Mouse (Mus musculus): Measurements from ENCODE around the gene B830017H08Rik. TPM values are rescaled to one million over a fixed set of nuclear protein-coding genes. Genes with fewer than 3 reads are reported as not detected.

Gene B830017H08Rik
- total RNA-seq, 2 experiments from 2014 or later, result 3.5 to 5.0 TPM

DNA sequence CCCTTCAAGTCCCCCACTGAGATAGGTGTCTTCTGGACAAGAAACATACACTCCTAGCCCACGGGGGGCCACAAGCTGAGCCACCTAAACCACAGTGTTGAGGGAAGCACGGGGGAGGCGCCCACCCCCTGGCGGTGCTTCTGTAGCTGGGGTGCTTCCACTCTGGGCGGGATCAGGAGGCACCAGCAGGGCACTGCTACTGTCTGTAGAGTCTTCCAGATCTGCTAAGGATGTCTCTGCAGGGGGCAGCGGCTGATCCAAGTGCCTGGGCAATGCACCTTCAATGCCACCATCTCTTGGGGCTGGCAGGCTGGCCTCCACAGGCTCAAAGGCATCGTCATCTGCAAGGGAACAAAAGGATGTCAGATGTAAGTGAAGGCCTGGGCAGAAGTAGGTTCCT, 9.5 kb downstream of the B830017H08Rik start:
- DNase-seq (ENCODE audit: low spot score in 2 of 2), result no peak
- intact Hi-C loops (cut with DNase I), result no loop called here

DNA sequence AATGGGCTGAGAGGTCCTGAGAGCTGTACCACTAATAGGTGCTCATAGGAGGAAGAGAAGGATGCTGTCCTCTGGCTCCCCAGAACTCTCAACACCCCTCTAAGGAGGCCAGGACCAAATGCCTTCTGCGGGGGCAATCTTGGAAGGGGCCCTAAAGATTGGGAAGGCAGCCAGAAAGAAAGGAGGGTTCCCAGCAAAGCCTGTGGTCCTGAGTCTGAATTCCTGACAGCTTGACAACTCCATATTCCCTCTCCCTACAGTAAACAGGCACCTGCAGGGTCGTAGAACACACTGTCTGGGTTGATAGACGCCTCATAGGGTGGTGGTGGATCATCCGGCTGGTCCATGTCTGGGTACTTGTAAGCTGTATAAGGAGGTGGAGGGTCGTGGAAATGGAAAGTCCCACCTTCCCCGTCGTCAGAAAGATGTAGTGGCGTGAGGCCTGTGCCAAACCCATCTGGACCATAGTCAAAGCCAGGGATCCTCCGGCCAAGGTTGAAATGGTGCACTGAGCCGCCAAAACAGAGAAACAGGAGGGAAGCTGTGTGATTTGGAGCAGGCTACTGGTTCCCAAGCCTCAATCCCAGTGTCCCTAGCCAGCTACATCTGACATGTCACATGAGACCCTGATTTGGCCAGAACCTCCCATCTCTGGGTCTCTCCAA, 10.9 kb downstream of the B830017H08Rik start:
- DNase-seq (ENCODE audit: low spot score in 2 of 2), result no peak
- intact Hi-C loops (cut with DNase I), result no loop called here

DNA sequence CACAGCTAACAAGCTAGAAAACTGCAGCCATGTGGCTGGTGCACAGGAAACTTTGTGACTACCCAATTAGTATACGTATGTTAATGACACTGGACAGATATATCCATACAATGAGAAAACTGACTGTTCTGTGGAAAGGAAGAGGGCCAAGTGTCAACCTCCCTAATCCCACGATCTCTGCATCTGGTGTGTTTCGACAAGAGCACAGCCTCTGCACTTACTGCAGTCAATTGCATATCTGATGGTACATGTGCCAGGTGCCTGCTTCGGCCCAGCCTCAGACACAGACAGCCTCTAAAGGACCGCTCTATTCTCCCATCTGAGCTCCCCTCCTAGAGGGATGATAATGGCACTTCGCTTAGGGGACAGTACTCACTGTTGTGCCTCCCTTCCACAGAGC, 15.5 kb downstream of the B830017H08Rik start:
- intact Hi-C loops (cut with DNase I), result no loop called here
- no peak for DNase-seq (ENCODE audit: low spot score in 2 of 2)

DNA sequence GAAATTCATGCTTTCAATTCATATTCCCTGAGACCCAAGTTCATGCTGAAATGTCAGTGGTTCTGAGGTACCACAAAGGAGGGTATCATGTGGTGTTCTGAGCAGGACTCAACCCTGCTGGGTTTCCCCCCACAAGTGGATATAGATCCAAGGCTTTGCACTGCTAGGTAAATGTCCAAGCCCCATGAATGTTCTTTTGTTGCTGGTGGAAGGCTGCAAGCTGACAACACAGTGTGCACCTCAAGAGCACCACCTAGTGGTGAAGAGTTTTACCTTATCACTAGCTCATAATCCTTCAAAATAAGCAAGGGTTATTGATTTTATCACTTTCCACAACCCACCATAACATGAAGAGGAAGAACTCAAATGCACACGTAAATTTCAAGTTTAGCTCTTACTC, 16.0 kb downstream of the B830017H08Rik start:
- peak; percentile 71 to 83 for DNase-seq (ENCODE audit: low spot score in 2 of 2)
- intact Hi-C loops (cut with DNase I), result no loop called here

- DNase-seq (ENCODE audit: low spot score in 2 of 2), result no peak
- intact Hi-C loops (cut with DNase I), result no loop called here
These were observed 16.6 kb downstream of the B830017H08Rik start for GRCm38 (mm10) chr16:17849486-17849885.

DNA sequence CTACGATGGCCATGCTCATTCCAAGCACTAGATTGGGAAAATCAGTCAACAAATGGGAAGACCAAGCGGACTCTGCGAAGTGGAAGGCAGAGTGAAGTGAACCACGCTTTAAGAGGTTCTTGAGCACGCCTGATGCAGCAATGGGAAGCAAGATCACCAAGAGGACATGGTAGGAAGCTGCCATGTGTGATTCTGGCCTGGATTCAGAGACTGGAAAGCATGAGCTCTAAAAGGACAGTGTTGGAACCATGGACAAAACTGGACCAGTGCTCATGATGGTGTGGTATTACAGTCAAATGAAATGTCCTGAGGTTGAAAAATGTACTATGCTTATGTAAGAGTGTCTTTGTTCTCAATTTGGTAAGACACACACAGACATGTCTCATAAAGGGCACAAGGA, 18.4 kb downstream of the B830017H08Rik start:
- intact Hi-C loops (cut with DNase I), result no loop called here
- DNase-seq (ENCODE audit: low spot score in 2 of 2), result no peak

- no peak for DNase-seq (ENCODE audit: low spot score in 2 of 2)
- intact Hi-C loops (cut with DNase I), result no loop called here
These were observed 18.9 kb downstream of the B830017H08Rik start for GRCm38 (mm10) chr16:17851860-17852259.

GRCm38 (mm10) chr16:17853263-17853662, 20.3 kb downstream of the B830017H08Rik start:
- intact Hi-C loops (cut with DNase I), result no loop called here
- no peak for DNase-seq (ENCODE audit: low spot score in 2 of 2)

- intact Hi-C loops (cut with DNase I), result no loop called here
- DNase-seq (ENCODE audit: low spot score in 2 of 2), result no peak
These were observed 24.2 kb downstream of the B830017H08Rik start for GRCm38 (mm10) chr16:17857157-17857556.

- intact Hi-C loops (cut with DNase I), result no loop called here
- no peak for DNase-seq (ENCODE audit: low spot score in 2 of 2)
These were observed 25.7 kb downstream of the B830017H08Rik start for GRCm38 (mm10) chr16:17858592-17858991.

- intact Hi-C loops (cut with DNase I), result no loop called here
These were observed 32.4 kb downstream of the B830017H08Rik start for GRCm38 (mm10) chr16:17865293-17865692.

DNA sequence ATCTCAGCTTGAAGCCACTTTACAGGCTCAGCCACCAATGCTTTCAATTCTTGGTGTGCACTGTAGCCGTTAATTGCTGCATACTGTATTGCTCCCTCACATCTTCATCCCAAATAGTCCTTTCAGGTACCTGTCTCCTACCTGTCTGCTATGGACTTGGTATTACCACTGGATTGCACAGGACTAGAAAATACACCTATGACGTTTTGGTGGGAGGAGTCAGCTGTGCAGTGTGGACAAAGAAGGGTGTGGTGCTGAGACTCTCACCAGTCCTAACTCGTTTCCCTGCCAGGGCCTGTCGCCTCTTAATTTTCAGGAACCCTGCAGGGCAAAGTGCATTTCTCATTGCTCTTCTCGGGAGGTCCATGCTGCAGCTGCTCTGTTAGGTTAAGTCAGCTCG, 32.8 kb downstream of the B830017H08Rik start:
- no peak for DNase-seq (ENCODE audit: low spot score in 2 of 2)
- intact Hi-C loops (cut with DNase I), result no loop called here

More at GRCm38 (mm10) chr16:17865293-17865692, 32.4 kb downstream of the B830017H08Rik start:
- no peak for DNase-seq (ENCODE audit: low spot score in 2 of 2)

DNA sequence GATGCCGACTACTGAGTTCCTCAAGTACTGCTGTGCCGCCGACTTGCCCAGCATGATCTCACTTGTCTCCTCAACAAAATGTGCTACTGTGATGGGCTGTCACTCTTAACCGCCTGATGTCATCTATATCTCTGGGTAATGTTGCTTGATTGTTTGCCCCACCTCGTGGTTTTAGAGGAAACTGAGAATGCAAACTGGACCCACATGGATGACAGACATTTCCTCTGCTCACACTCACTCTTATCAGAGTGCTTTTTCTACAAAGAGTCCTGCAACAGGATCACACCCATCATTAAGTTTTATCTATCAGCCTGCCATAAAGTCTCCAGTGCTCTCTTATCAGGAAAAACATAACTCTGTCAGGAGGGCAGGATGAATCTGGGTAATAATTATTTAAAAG, 38.3 kb downstream of the B830017H08Rik start:
- intact Hi-C loops (cut with DNase I), result no loop called here
- no peak for DNase-seq (ENCODE audit: low spot score in 2 of 2)

DNA sequence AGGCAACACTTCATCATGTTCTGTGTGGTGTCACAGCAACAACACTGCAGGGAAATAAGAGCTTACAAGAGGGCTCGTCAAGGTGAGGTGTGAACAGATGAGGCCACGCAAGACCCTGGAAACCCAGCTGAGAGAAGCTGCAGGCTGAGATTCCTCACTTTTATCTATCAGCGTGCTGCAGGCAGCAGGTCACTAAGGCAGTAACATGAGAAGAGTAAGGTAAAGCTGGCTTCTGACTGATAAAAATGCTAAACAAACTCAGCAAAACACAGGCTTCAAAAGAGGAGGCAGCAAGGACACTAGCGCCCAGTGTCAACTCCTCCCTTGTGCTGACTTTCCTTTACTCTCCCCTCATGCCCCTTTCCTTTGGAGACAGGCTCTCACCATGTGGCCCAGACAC, 40.1 kb downstream of the B830017H08Rik start:
- intact Hi-C loops (cut with DNase I), result no loop called here
- DNase-seq (ENCODE audit: low spot score in 2 of 2), result no peak

DNA sequence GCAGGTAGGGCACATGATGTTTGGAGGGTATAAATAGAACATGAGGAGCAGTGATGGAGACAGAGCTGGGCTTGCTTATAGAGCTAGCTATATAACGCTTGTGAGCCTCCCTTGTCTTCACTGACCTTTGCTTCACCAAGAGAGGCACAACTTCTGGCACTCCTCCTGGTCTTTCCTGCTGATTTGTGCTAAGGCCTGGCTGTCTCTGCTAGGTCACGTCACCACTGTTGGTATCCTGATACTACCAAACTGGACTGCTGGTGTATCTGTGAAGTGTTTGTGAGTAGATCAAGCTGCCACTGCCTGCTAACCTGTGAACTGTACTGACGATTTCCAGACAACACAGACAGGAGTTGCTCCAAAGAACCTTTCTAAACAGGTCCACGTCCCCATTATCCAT, 42.3 kb downstream of the B830017H08Rik start:
- no peak for DNase-seq (ENCODE audit: low spot score in 2 of 2)
- intact Hi-C loops (cut with DNase I), result no loop called here

GRCm38 (mm10) chr16:17876096-17876495, 43.2 kb downstream of the B830017H08Rik start:
- intact Hi-C loops (cut with DNase I), result no loop called here
- DNase-seq (ENCODE audit: low spot score in 2 of 2), result no peak

GRCm38 (mm10) chr16:17879571-17879970, 46.6 kb downstream of the B830017H08Rik start:
- DNase-seq (ENCODE audit: low spot score in 2 of 2), result peak in 1 of 2 experiments; percentile 35

DNA sequence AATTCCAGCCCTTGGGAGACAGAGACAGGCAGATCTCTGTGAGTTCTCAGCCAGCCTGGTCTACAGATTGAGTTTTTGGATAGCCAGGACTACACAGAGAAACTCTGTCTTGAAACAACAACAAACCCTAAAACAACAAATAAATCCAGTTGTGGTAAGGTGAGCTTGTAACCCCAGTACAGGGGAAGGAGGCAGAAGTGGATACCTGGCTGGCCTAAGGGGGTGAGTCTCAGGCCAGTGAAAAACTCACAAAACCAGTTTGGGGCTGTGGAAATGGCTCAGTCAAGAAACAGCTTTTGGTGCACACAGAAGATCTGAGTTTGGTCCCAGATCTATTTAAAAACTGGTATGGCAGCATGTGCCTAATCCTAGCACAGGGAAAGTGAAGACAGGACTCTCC, 49.3 kb downstream of the B830017H08Rik start:
- no peak for DNase-seq (ENCODE audit: low spot score in 2 of 2)
- intact Hi-C loops (cut with DNase I), result no loop called here

More at GRCm38 (mm10) chr16:17879571-17879970, 46.6 kb downstream of the B830017H08Rik start:
- intact Hi-C loops (cut with DNase I), result no loop called here

DNA sequence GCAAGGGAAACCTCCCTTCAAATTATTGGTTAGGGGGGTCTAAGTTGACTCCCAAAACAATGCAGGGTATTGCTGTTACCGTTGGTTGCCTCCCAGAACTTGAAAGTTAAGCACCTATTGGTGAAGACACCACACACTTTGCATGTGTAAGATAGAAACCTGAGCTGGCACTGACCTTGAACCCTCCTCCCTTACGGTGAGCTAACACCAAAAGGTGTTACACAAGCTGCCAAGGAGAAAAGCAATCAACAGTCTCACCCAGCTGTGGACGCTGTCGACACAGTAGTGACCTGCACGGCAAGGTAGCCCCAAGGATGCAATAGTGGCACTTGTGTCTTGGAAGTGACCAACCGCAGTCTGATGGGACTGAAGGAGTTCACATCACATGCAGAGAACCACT, 51.2 kb downstream of the B830017H08Rik start:
- no peak for DNase-seq (ENCODE audit: low spot score in 2 of 2)
- intact Hi-C loops (cut with DNase I), result no loop called here

All from left cerebral cortex, postnatal 14 days (tissue).